ENCODE assay signal across 16 mouse cellular contexts in genomic region chr11:35367248-35367647, GRCm38 (mm10).
DNase-seq lines count a peak whose midpoint lies in the region; ATAC-seq and TF ChIP-seq lines count a peak whose summit lies in the region.
"Had no signal": no experiment of that assay in that cellular context is flagged by ENCODE, and none has a peak within 500 bp of the region (broad histone marks: within the 10 kb centered on the region; RNA-seq: fewer than 3 reads in every experiment).

No protein-coding gene starts in this region.

- no peak for TF ChIP-seq EP300 in stomach, postnatal 0 days (optimal IDR thresholded peaks at IDR 0.05)

- no peak for DNase-seq in midbrain, postnatal 0 days (ENCODE audit: low spot score)
- peak; percentile 97 for DNase-seq in R1 (ENCODE audit: low read depth, low spot score)
- peak; percentile 22 for DNase-seq in stomach, postnatal 0 days (ENCODE audit: low spot score)
- no peak for DNase-seq in spleen, postnatal 4 days (ENCODE audit: low spot score in 2 of 2)
- DNase-seq in cerebellum, postnatal 25 days = no peak
- DNase-seq: cerebellum, adult 2 months; heart, postnatal 36 days; layer of hippocampus, postnatal 36 days; thymus, postnatal 25 days had no signal

- H3K27ac ChIP-seq in intestine, postnatal 0 days (ENCODE audit: low read depth, low read length) = no peak overlapping the region
- H3K27ac ChIP-seq in intestine, embryonic 16.5 days (ENCODE audit: low read length) = no peak overlapping the region
- H3K27ac ChIP-seq in midbrain, postnatal 0 days (ENCODE audit: low read depth, low read length) = no peak overlapping the region
- H3K27ac ChIP-seq in midbrain, embryonic 16.5 days (ENCODE audit: low read length) = no peak overlapping the region
- no peak overlapping the region for H3K27ac ChIP-seq in stomach, postnatal 0 days (replicated peaks)
- H3K27ac ChIP-seq: embryonic facial prominence, embryonic 12.5 days; forebrain, embryonic 13.5 days; intestine, embryonic 15.5 days; limb, embryonic 13.5 days had no signal

- H3K4me1 ChIP-seq in intestine, postnatal 0 days (replicated peaks; ENCODE audit: control insufficient read depth, insufficient read depth, low read length) = no peaks in the 10 kb centered on the region
- peaks cover 7% of the 10 kb centered on the region for H3K4me1 ChIP-seq in intestine, embryonic 16.5 days (ENCODE audit: control insufficient read depth, insufficient read depth, low read length)
- 0 out of 2 replicates have a peak, but pooled peaks cover 5% of the 10 kb centered on the region for H3K4me1 ChIP-seq in midbrain, postnatal 0 days (ENCODE audit: insufficient read depth, low read length)
- H3K4me1 ChIP-seq in midbrain, embryonic 16.5 days (ENCODE audit: control insufficient read depth, insufficient read depth, low read length) = 0 out of 2 replicates have a peak, but pooled peaks cover 2% of the 10 kb centered on the region
- H3K4me1 ChIP-seq in stomach, postnatal 0 days (replicated peaks; ENCODE audit: control insufficient read depth, insufficient read depth) = no peaks in the 10 kb centered on the region

- no peak overlapping the region for H3K9ac ChIP-seq in intestine, postnatal 0 days (ENCODE audit: low read depth, low read length)
- no peak overlapping the region for H3K9ac ChIP-seq in intestine, embryonic 16.5 days (ENCODE audit: low read depth, low read length)
- no peak overlapping the region for H3K9ac ChIP-seq in midbrain, postnatal 0 days (replicated peaks; ENCODE audit: low read length, poor library complexity, severe bottlenecking)
- no peak overlapping the region for H3K9ac ChIP-seq in midbrain, embryonic 16.5 days (ENCODE audit: low read depth, low read length)
- H3K9ac ChIP-seq in stomach, postnatal 0 days (ENCODE audit: low read length) = no peak overlapping the region
- H3K9ac ChIP-seq: embryonic facial prominence, embryonic 12.5 days; forebrain, embryonic 13.5 days; intestine, embryonic 15.5 days; limb, embryonic 13.5 days had no signal

- no peak overlapping the region for H3K4me2 ChIP-seq in intestine, postnatal 0 days (replicated peaks; ENCODE audit: low read depth)
- H3K4me2 ChIP-seq in intestine, embryonic 16.5 days (ENCODE audit: low read depth, low read length) = no peak overlapping the region
- no peak overlapping the region for H3K4me2 ChIP-seq in midbrain, postnatal 0 days (ENCODE audit: low read depth, low read length, poor library complexity, severe bottlenecking)
- no peak overlapping the region for H3K4me2 ChIP-seq in midbrain, embryonic 16.5 days (ENCODE audit: low read length)
- H3K4me2 ChIP-seq in stomach, postnatal 0 days (replicated peaks; ENCODE audit: low read depth) = no peak overlapping the region
- H3K4me2 ChIP-seq: embryonic facial prominence, embryonic 12.5 days; forebrain, embryonic 13.5 days; intestine, embryonic 15.5 days; limb, embryonic 13.5 days had no signal

- peak; percentile 39 for TF ChIP-seq CTCF in intestine, postnatal 0 days (IDR thresholded peaks at IDR 0.05; ENCODE audit: low read depth)
- TF ChIP-seq CTCF in midbrain, postnatal 0 days (IDR thresholded peaks at IDR 0.05) = peak; percentile 17; the same call in 1 of the 2 replicates
- peak; percentile 47 for TF ChIP-seq CTCF in stomach, postnatal 0 days (IDR thresholded peaks at IDR 0.05; ENCODE audit: low read depth)

- H3K9me3 ChIP-seq in intestine, postnatal 0 days (ENCODE audit: control insufficient read depth) = no peaks in the 10 kb centered on the region
- H3K9me3 ChIP-seq in intestine, embryonic 16.5 days (ENCODE audit: control insufficient read depth, low read length) = no peaks in the 10 kb centered on the region
- 0 out of 2 replicates have a peak, but pooled peaks cover under 1% of the 10 kb centered on the region for H3K9me3 ChIP-seq in midbrain, postnatal 0 days (ENCODE audit: low read length)
- H3K9me3 ChIP-seq in midbrain, embryonic 16.5 days (replicated peaks; ENCODE audit: control insufficient read depth, low read length, poor library complexity, severe bottlenecking) = no peaks in the 10 kb centered on the region
- no peaks in the 10 kb centered on the region for H3K9me3 ChIP-seq in stomach, postnatal 0 days (ENCODE audit: control insufficient read depth, low read length)
- H3K9me3 ChIP-seq: intestine, embryonic 15.5 days; limb, embryonic 13.5 days had no signal

- no peak overlapping the region for H3K4me3 ChIP-seq in intestine, postnatal 0 days (ENCODE audit: low read depth, low read length)
- H3K4me3 ChIP-seq in intestine, embryonic 16.5 days (ENCODE audit: low read length) = no peak overlapping the region
- no peak overlapping the region for H3K4me3 ChIP-seq in midbrain, postnatal 0 days (ENCODE audit: low read depth, low read length)
- H3K4me3 ChIP-seq in midbrain, embryonic 16.5 days (ENCODE audit: low read depth, low read length) = no peak overlapping the region
- no peak overlapping the region for H3K4me3 ChIP-seq in stomach, postnatal 0 days (ENCODE audit: low read depth, low read length)
- H3K4me3 ChIP-seq: embryonic facial prominence, embryonic 12.5 days; forebrain, embryonic 13.5 days; intestine, embryonic 15.5 days; limb, embryonic 13.5 days had no signal

- no peak for ATAC-seq in intestine, postnatal 0 days
- no peak for ATAC-seq in intestine, embryonic 16.5 days
- ATAC-seq in midbrain, postnatal 0 days (ENCODE audit: low FRiP score) = no peak
- no peak for ATAC-seq in midbrain, embryonic 16.5 days
- ATAC-seq in stomach, postnatal 0 days (ENCODE audit: low FRiP score, low TSS enrichment) = no peak
- ATAC-seq: forebrain, embryonic 13.5 days; intestine, embryonic 15.5 days had no signal

- WGBS in intestine, postnatal 0 days = 78% methylated on average over 4 of the region's 4 CpGs
- WGBS in intestine, embryonic 16.5 days = 89% methylated on average over 4 of the region's 4 CpGs
- 86% methylated on average over 4 of the region's 4 CpGs for WGBS in midbrain, postnatal 0 days
- 83% methylated on average over 4 of the region's 4 CpGs for WGBS in midbrain, embryonic 16.5 days
- 78% methylated on average over 4 of the region's 4 CpGs for WGBS in stomach, postnatal 0 days

- H3K27me3 ChIP-seq in intestine, postnatal 0 days (replicated peaks; ENCODE audit: control insufficient read depth, insufficient read depth, low read length) = no peaks in the 10 kb centered on the region
- no peaks in the 10 kb centered on the region for H3K27me3 ChIP-seq in intestine, embryonic 16.5 days (replicated peaks; ENCODE audit: control insufficient read depth, insufficient read depth, low read length)
- H3K27me3 ChIP-seq in midbrain, postnatal 0 days (ENCODE audit: insufficient read depth, low read length) = peaks cover 35% of the 10 kb centered on the region
- H3K27me3 ChIP-seq in midbrain, embryonic 16.5 days (ENCODE audit: control insufficient read depth, insufficient read depth, low read depth, low read length) = peaks cover 46% of the 10 kb centered on the region
- H3K27me3 ChIP-seq in stomach, postnatal 0 days (ENCODE audit: control insufficient read depth, insufficient read depth, low read length) = no peaks in the 10 kb centered on the region
- H3K27me3 ChIP-seq: intestine, embryonic 15.5 days; limb, embryonic 13.5 days had no signal

- no peaks in the 10 kb centered on the region for H3K36me3 ChIP-seq in intestine, postnatal 0 days (ENCODE audit: control insufficient read depth, insufficient read depth)
- no peaks in the 10 kb centered on the region for H3K36me3 ChIP-seq in intestine, embryonic 16.5 days (ENCODE audit: control insufficient read depth, insufficient read depth, low read length)
- no peaks in the 10 kb centered on the region for H3K36me3 ChIP-seq in midbrain, postnatal 0 days (ENCODE audit: insufficient read depth, low read length)
- H3K36me3 ChIP-seq in midbrain, embryonic 16.5 days (ENCODE audit: control insufficient read depth, insufficient read depth, low read length) = no peaks in the 10 kb centered on the region
- no peaks in the 10 kb centered on the region for H3K36me3 ChIP-seq in stomach, postnatal 0 days (ENCODE audit: control insufficient read depth, insufficient read depth, low read length)
- H3K36me3 ChIP-seq: embryonic facial prominence, embryonic 12.5 days; intestine, embryonic 15.5 days had no signal

Comparison
In these comparisons a context has a peak if more than half of its experiments do, and no peak if none do; other contexts are left out.
1. DNase-seq: peak in R1 (single experiment) and stomach, postnatal 0 days (single experiment); none in midbrain, postnatal 0 days (single experiment), spleen, postnatal 4 days (0 of 2) and cerebellum, postnatal 25 days (0 of 2).
2. Peak in every context shown above with its lines, with median percentiles within 50 percentile points of each other: CTCF ChIP-seq.